Mouse (Mus musculus) lung, postnatal 4 days (tissue): ENCODE measurements at regions not wholly inside any gene's neighbourhood (a gene's known extent, or its start where the extent isn't known, plus 50 kb on each side); places are given as distances from the start of the nearest gene placed in this dataset.
A peak's percentile ranks its signal among the peaks of the same experiment; 100 is the strongest.
"Not testable (repeated sequence)": the region's sequence is repeated elsewhere in the genome, so short reads cannot be mapped to it uniquely, and the experiment has no call there.

Experiments
- DNase-seq, 2 experiments: peaks; one replicate each; pipeline ENCODE4 v3.0.0; 2021

- not testable (repeated sequence) for DNase-seq
Measured at GRCm38 (mm10) chr19:8496561-8496960, 91.7 kb upstream of the Slc22a30 start.

- DNase-seq, result not testable (repeated sequence)
Measured at GRCm38 (mm10) chr19:8497526-8497925, 92.6 kb upstream of the Slc22a30 start.

- DNase-seq, result not testable (repeated sequence)
Measured at GRCm38 (mm10) chr19:8517721-8518120, 73.3 kb upstream of the Slc22a8 start.

GRCm38 (mm10) chr19:8518273-8518672 lies 72.8 kb upstream of the Slc22a8 start:
- peak; percentile 42 to 55 for DNase-seq

GRCm38 (mm10) chr19:8518933-8519332 lies 72.1 kb upstream of the Slc22a8 start:
- peak in 1 of 2 experiments; percentile 6 for DNase-seq

- DNase-seq, result no peak
Measured at GRCm38 (mm10) chr19:8534597-8534996, 56.5 kb upstream of the Slc22a8 start.

GRCm38 (mm10) chr19:8536085-8536484 lies 55.0 kb upstream of the Slc22a8 start:
- no peak for DNase-seq
